Mouse (Mus musculus): ENCODE measurements around the gene Foxo6. TPM values are rescaled to one million over a fixed set of nuclear protein-coding genes. Genes with fewer than 3 reads are reported as not detected.

Foxo6 gene
- polyA plus RNA-seq, 1 experiment: 24.9 TPM

- no peaks in the 10 kb centered on the region for H3K27me3 ChIP-seq (ENCODE audit: control insufficient read depth, insufficient read depth, insufficient read length)
- H3K4me3 ChIP-seq: no peak overlapping the region
- no peaks in the 10 kb centered on the region for H3K36me3 ChIP-seq (ENCODE audit: control insufficient read depth, insufficient read depth)
- no peak overlapping the region for H3ac ChIP-seq (ENCODE audit: control insufficient read depth, insufficient read length)
- no peaks in the 10 kb centered on the region for H3K79me2 ChIP-seq (ENCODE audit: control insufficient read depth, insufficient read depth)
- TF ChIP-seq E2F4 (IDR thresholded peaks at IDR 0.05; ENCODE audit: insufficient read depth) (no peak), CEBPB (IDR thresholded peaks at IDR 0.05; ENCODE audit: insufficient read depth, poor library complexity, severe bottlenecking) (no peak), USF1 (IDR thresholded peaks at IDR 0.05; ENCODE audit: low read depth) (no peak), REST (IDR thresholded peaks at IDR 0.05; ENCODE audit: insufficient read depth, insufficient read length) (no peak), POLR2AphosphoS2 (IDR thresholded peaks at IDR 0.05; ENCODE audit: insufficient read length, low read depth) (no peak), MYOD1 (IDR thresholded peaks at IDR 0.05; ENCODE audit: control insufficient read depth in 1 of 3, insufficient read length in 2 of 3, low read depth in 2 of 3) (no peak), TCF12 (IDR thresholded peaks at IDR 0.05; ENCODE audit: insufficient read depth, poor library complexity, severe bottlenecking) (no peak), SRF (IDR thresholded peaks at IDR 0.05; ENCODE audit: control insufficient read depth, insufficient read length, low read depth) (no peak), MYOG (IDR thresholded peaks at IDR 0.05; ENCODE audit: control insufficient read depth in 1 of 3, insufficient read depth in 1 of 3, insufficient read length in 2 of 3, low read depth in 2 of 3) (no peak), POLR2A (IDR thresholded peaks at IDR 0.05; ENCODE audit: insufficient read length, low read depth) (no peak), MAX (IDR thresholded peaks at IDR 0.05; ENCODE audit: low read depth) (no peak), TCF3 (IDR thresholded peaks at IDR 0.05; ENCODE audit: insufficient read length, low read depth) (no peak)
- no peak overlapping the region for H3K4me2 ChIP-seq (ENCODE audit: low read depth)
Measured at GRCm38 (mm10) chr4:120269426-120269825, 17.7 kb downstream of the Foxo6 start.

- Histone ChIP-seq H3K36me3 (ENCODE audit: control insufficient read depth, insufficient read depth) (no peaks in the 10 kb centered on the region), H3ac (ENCODE audit: control insufficient read depth, insufficient read length) (no peak overlapping the region), H3K27me3 (ENCODE audit: control insufficient read depth, insufficient read depth, insufficient read length) (no peaks in the 10 kb centered on the region), H3K4me2 (ENCODE audit: low read depth) (no peak overlapping the region), H3K79me2 (ENCODE audit: control insufficient read depth, insufficient read depth) (no peaks in the 10 kb centered on the region), H3K4me3 (no peak overlapping the region)
- TF ChIP-seq CEBPB (IDR thresholded peaks at IDR 0.05; ENCODE audit: insufficient read depth, poor library complexity, severe bottlenecking): no peak
Measured at GRCm38 (mm10) chr4:120268214-120269061, 18.7 kb downstream of the Foxo6 start.

GRCm38 (mm10) chr4:120267683-120268082 is 19.5 kb downstream of the Foxo6 start:
- TF ChIP-seq POLR2A (IDR thresholded peaks at IDR 0.05; ENCODE audit: insufficient read length, low read depth): no peak
- no peak for TF ChIP-seq CEBPB (IDR thresholded peaks at IDR 0.05; ENCODE audit: insufficient read depth, poor library complexity, severe bottlenecking)
- TF ChIP-seq MYOG (IDR thresholded peaks at IDR 0.05; ENCODE audit: control insufficient read depth in 1 of 3, insufficient read depth in 1 of 3, insufficient read length in 2 of 3, low read depth in 2 of 3): no peak
- TF ChIP-seq TCF12 (IDR thresholded peaks at IDR 0.05; ENCODE audit: insufficient read depth, poor library complexity, severe bottlenecking): no peak
- TF ChIP-seq TCF3 (IDR thresholded peaks at IDR 0.05; ENCODE audit: insufficient read length, low read depth): no peak
- no peak for TF ChIP-seq MAX (IDR thresholded peaks at IDR 0.05; ENCODE audit: low read depth)
- TF ChIP-seq MYOD1 (IDR thresholded peaks at IDR 0.05; ENCODE audit: control insufficient read depth in 1 of 3, insufficient read length in 2 of 3, low read depth in 2 of 3): no peak
- TF ChIP-seq REST (IDR thresholded peaks at IDR 0.05; ENCODE audit: insufficient read depth, insufficient read length): no peak
- no peak for TF ChIP-seq E2F4 (IDR thresholded peaks at IDR 0.05; ENCODE audit: insufficient read depth)
- TF ChIP-seq SRF (IDR thresholded peaks at IDR 0.05; ENCODE audit: control insufficient read depth, insufficient read length, low read depth): no peak
- no peak for TF ChIP-seq POLR2AphosphoS2 (IDR thresholded peaks at IDR 0.05; ENCODE audit: insufficient read length, low read depth)
- no peak for TF ChIP-seq USF1 (IDR thresholded peaks at IDR 0.05; ENCODE audit: low read depth)

GRCm38 (mm10) chr4:120267136-120267535 is 20.0 kb downstream of the Foxo6 start:
- Histone ChIP-seq H3K27me3 (ENCODE audit: control insufficient read depth, insufficient read depth, insufficient read length) (no peaks in the 10 kb centered on the region), H3K4me3 (no peak overlapping the region), H3K4me2 (ENCODE audit: low read depth) (no peak overlapping the region), H3ac (ENCODE audit: control insufficient read depth, insufficient read length) (no peak overlapping the region), H3K36me3 (ENCODE audit: control insufficient read depth, insufficient read depth) (no peaks in the 10 kb centered on the region), H3K79me2 (ENCODE audit: control insufficient read depth, insufficient read depth) (no peaks in the 10 kb centered on the region)
- TF ChIP-seq CEBPB (IDR thresholded peaks at IDR 0.05; ENCODE audit: insufficient read depth, poor library complexity, severe bottlenecking) (no peak), E2F4 (IDR thresholded peaks at IDR 0.05; ENCODE audit: insufficient read depth) (no peak), POLR2AphosphoS2 (IDR thresholded peaks at IDR 0.05; ENCODE audit: insufficient read length, low read depth) (no peak), MAX (IDR thresholded peaks at IDR 0.05; ENCODE audit: low read depth) (no peak), MYOG (IDR thresholded peaks at IDR 0.05; ENCODE audit: control insufficient read depth in 1 of 3, insufficient read depth in 1 of 3, insufficient read length in 2 of 3, low read depth in 2 of 3) (no peak), USF1 (IDR thresholded peaks at IDR 0.05; ENCODE audit: low read depth) (no peak)

More at GRCm38 (mm10) chr4:120267683-120268082, 19.5 kb downstream of the Foxo6 start:
- Histone ChIP-seq H3K36me3 (ENCODE audit: control insufficient read depth, insufficient read depth) (no peaks in the 10 kb centered on the region), H3K79me2 (ENCODE audit: control insufficient read depth, insufficient read depth) (no peaks in the 10 kb centered on the region), H3K27me3 (ENCODE audit: control insufficient read depth, insufficient read depth, insufficient read length) (no peaks in the 10 kb centered on the region), H3ac (ENCODE audit: control insufficient read depth, insufficient read length) (no peak overlapping the region), H3K4me2 (ENCODE audit: low read depth) (no peak overlapping the region), H3K4me3 (no peak overlapping the region)

- Histone ChIP-seq H3ac (ENCODE audit: control insufficient read depth, insufficient read length) (no peak overlapping the region), H3K79me2 (ENCODE audit: control insufficient read depth, insufficient read depth) (no peaks in the 10 kb centered on the region), H3K27me3 (ENCODE audit: control insufficient read depth, insufficient read depth, insufficient read length) (no peaks in the 10 kb centered on the region), H3K4me2 (ENCODE audit: low read depth) (no peak overlapping the region), H3K4me3 (no peak overlapping the region), H3K36me3 (ENCODE audit: control insufficient read depth, insufficient read depth) (no peaks in the 10 kb centered on the region)
- TF ChIP-seq SRF (IDR thresholded peaks at IDR 0.05; ENCODE audit: control insufficient read depth, insufficient read length, low read depth) (no peak), REST (IDR thresholded peaks at IDR 0.05; ENCODE audit: insufficient read depth, insufficient read length) (no peak), MYOG (IDR thresholded peaks at IDR 0.05; ENCODE audit: control insufficient read depth in 1 of 3, insufficient read depth in 1 of 3, insufficient read length in 2 of 3, low read depth in 2 of 3) (no peak), MAX (IDR thresholded peaks at IDR 0.05; ENCODE audit: low read depth) (no peak), TCF12 (IDR thresholded peaks at IDR 0.05; ENCODE audit: insufficient read depth, poor library complexity, severe bottlenecking) (no peak), POLR2AphosphoS2 (IDR thresholded peaks at IDR 0.05; ENCODE audit: insufficient read length, low read depth) (peak; percentile 3), USF1 (IDR thresholded peaks at IDR 0.05; ENCODE audit: low read depth) (no peak), POLR2A (IDR thresholded peaks at IDR 0.05; ENCODE audit: insufficient read length, low read depth) (no peak)
Measured at GRCm38 (mm10) chr4:120264105-120264504, 23.0 kb downstream of the Foxo6 start.
